Mouse (Mus musculus) gastrocnemius, postnatal 36 days (tissue): ENCODE data around the gene Cldn5. TPM values are rescaled to one million over a fixed set of nuclear protein-coding genes. Genes with fewer than 3 reads are reported as not detected.

Experiments
- DNase-seq, 2 experiments: peaks; one replicate each; pipeline ENCODE4 v3.0.0; 2022
- intact Hi-C: fragments of 180-260 bp; cut with DNase I; formaldehyde crosslinking; loops from one replicate; pipeline ENCODE4 v1.15.1; 2025
- long read RNA-seq, 2 experiments: library from polyadenylated mRNA; stranded (forward); transcript quantifications; one replicate each; pipeline ENCODE4 v2.0.0; 2021
- total RNA-seq, 2 experiments: library from RNA; stranded (reverse); gene quantifications; 2 replicates each; pipeline ENCODE4 v1.2.3; 2021

The Cldn5 gene
- total RNA-seq = 10 to 100 TPM in 1 of 2 experiments, 1 to 10 TPM in 1; 9.5 to 13.5 TPM
- long read RNA-seq, experiment 1, transcript Cldn5-201 (1 exons, 1,416 nt) = major isoform, 40 of 40 reads
- long read RNA-seq, experiment 1, partial matches to known transcripts = 0 of 40 reads
- long read RNA-seq, experiment 1, other reads (novel, unspliced or antisense) = 0 of 40 reads
- long read RNA-seq, experiment 2, transcript Cldn5-201 (1 exons, 1,416 nt) = major isoform, 51 of 53 reads
- long read RNA-seq, experiment 2, partial matches to known transcripts = 0 of 53 reads
- long read RNA-seq, experiment 2, other reads (novel, unspliced or antisense) = 2 of 53 reads

- DNase-seq = peak in 1 of 2 experiments; percentile 50
- intact Hi-C loops = loop anchor here (5.0 kb wide), 1 partner anchor 74 kb away; no protein-coding TSS in a partner anchor
These were observed at the start of gene Cldn5 for GRCm38 (mm10) chr16:18776556-18777100. Cldn5 (plus strand) TSS chr16:18776847.

DNA sequence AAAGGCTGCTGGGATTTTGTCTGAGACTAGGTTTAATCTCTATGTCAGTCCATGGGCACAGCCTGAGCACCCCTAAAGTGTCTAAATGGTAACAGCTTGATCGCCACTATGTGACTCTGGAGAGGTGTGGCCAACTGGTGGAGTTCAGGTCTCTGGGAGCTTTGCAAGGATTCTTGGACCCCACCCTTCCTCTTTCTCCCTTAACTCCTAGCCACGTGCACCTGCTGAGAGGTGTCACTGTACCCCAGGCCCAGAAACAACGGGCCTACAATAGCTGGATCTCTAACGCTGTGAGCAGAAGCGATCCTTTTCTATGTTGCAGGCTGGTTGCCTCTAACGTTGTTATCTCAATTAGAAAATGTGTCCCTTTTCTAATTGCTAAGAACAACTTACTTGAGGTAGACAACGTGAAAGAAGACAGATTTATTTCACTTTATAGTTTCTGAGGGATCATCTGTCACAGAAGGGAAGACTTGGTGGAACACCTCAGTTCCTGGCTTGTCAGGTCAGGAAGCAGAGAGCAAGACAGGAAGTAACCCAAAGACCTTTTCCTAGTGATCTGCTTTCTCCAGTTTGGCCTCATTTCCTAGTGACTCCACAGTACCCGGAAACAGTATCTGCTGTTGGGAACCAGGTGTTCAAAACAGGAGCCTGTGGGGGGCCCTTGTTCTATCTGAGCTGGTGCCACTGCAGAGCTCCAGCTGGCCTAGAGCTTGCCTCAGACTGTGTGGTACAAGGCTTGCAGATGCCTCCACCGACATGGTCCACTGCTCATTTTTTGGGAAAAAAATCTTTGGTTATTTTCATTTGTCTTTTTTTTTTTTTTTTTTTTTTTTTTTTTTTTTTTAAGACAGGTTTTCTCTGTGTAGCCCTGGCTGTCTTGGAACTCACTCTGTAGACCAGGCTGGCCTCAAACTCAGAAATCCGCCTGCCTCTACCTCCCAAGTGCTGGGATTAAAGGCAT lies 48.8 kb upstream of the Cldn5 start:
- DNase-seq = no peak
- intact Hi-C loops = no loop called here

GRCm38 (mm10) chr16:18729185-18729584 lies 47.5 kb upstream of the Cldn5 start:
- DNase-seq = no peak
- intact Hi-C loops = no loop called here

DNA sequence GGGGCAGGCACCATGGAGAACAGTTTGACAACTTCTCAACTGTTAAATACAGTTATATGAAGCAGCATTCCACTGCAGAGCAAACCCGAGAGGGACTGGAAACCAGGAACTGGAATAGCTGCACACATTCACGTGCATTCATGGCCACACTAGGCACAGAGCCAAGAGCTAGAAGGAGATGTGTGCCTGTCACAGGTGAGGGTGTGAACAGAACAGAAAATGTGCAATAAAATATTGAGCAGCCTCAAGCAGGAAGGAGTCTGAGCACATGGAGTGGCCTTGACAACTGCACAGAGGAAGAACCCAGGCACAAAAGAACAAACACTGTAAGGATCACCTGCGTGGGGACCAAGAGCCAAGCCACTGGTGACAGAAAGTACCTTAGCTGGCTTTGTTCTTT lies 46.0 kb upstream of the Cldn5 start:
- DNase-seq = no peak
- intact Hi-C loops = no loop called here

DNA sequence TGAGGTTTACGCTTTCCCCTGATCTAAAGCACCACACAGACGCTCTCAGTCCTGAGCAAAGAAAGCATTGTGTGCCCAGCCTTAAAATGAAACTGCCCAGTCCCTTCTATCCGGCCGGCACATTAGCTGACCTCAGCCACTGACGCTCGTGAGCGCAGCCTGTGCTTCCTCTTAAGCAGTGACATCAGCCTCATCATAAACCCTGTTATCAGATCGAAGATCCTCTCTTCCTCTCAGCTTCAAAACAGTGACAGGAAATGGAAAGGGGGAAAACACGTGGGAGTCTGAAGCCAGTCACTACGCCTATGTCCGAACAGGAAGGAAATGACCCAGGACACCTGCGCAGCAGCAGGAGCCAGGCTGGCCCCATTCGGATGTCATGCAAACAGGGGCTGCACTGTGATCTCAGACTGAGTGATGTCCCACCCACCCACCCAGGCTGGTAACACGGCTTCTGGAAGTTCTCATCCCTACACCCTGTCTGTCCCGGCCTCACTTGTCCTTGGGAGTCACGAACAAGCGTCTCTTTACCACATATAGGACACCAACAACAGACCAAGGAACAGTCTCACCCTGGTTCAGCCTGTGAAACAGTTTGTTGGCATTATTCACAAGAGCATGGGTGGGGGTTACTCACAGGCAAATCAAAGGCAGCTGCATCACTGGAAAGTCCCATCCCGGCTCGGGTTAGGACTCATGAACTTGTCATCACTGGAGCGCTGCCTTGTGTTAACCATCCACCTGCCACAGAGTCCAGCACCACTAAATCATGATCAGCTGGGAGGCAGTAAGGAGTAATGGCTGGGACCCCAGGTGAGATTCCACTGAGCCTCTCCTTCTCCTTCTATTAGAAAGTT lies 43.3 kb upstream of the Cldn5 start:
- intact Hi-C loops = no loop called here
- DNase-seq = no peak

DNA sequence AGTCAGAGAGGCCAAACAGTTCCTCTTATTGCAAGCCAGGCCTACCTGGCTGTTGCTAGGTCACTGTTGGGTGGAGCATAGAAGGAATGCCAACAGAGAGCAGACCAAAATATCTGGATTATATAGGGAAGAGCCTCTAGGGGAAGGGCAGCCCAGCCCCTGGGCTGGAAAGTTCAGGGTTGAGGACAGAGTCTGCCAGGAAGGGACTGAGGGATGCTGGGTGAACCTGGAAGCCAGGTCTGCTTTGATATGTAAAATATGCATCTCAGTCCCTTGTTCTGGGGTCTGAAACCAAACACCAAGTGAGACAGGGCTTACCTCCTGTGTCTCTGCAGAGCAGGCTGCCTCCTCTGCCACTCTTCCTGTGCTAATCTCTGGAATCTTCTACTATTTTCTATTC lies 38.3 kb upstream of the Cldn5 start:
- intact Hi-C loops = no loop called here
- DNase-seq = no peak

DNA sequence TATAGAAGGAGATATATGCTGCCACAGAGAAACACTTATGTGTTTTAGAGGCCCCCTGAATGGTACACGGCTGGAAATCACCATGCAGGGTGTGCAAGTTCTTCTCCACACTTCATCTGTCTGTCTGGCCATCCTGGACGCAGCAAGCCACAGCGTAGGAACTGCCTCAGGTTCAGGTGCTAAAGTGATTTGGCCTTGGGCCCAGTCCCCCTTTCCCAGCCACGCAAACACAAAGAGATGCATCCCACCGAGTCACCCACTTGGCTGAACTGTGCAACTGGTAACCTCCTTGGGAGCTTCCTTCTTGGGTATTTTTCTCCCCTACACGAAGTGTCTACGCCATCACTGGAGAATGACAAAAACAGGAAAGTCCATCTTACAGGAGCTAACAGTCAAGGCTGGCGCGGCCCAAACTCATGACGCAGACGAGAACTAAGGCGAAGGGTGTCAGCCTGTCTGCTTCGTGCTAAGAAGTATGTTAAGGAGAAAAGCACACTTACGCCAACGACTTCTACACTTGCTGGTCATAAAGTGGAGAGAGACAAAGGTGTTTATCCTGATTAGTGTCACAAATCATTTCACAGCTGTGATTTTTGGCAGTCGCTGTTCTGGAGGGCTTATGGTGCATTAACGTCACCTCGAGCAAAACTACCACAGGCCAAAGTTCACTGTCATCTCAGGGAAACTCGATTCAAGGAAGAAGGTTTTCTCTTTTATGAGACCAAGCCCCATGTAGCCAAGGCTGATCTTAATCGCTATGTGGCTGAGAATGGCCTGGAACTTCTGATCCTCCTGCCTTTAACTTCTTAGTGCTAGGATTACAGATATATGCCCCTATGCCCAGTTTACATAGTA lies 30.2 kb upstream of the Cldn5 start:
- intact Hi-C loops = no loop called here

DNA sequence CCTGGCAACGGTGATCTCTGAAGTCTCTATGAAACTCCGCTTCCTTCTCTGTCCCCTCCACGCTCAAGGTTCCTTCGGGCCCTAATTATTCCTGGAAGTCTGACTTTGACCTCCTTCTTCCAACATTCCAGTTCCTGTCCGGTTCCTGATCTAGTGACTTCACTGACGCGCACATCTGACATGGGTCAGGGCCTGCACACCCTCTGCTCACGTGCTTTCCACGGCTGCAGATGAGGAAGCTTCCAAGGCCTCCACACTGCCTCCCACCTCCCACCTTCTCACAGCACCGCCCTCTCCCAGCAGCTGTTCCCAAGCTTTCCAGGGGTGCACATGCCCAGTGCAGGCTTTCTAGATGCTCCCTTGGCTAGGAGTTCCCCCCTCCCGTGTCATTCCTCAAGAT lies 25.5 kb upstream of the Cldn5 start:
- intact Hi-C loops = no loop called here
- DNase-seq = no peak

More for the DNA sequence above, 30.2 kb upstream of the Cldn5 start:
- DNase-seq = peak in 1 of 2 experiments; percentile 21

DNA sequence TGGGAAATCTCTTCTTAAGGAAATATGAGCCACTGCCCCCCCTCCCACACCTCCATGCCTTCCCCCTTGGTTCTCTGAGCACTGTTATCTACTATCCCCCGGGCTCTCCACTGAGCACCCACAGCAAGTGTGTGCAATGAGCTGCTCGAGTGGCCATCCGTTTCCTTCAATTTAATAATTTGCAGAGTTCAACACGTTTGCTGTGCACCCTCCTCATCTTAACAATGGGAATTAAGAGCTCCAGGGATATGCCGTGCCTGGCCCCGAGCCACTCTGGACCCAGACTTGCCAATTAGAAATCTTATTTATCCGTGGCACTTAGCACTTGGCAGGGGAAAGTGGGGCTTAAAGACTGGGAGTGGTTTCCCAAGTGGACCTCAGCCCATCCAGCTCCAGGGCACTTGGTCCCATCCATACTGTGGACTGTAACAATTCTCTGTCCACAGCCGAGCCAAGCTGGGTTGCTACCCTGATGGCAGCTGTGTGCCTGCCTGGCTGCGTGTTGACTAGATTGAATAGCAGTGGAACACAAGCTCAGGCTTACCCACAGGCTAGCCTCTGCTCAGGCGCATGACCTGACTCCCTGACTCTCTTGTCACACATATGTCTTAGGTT lies 24.7 kb upstream of the Cldn5 start:
- intact Hi-C loops = no loop called here
- DNase-seq = no peak

GRCm38 (mm10) chr16:18761734-18762133 lies 14.9 kb upstream of the Cldn5 start:
- intact Hi-C loops = no loop called here
- no peak for DNase-seq

DNA sequence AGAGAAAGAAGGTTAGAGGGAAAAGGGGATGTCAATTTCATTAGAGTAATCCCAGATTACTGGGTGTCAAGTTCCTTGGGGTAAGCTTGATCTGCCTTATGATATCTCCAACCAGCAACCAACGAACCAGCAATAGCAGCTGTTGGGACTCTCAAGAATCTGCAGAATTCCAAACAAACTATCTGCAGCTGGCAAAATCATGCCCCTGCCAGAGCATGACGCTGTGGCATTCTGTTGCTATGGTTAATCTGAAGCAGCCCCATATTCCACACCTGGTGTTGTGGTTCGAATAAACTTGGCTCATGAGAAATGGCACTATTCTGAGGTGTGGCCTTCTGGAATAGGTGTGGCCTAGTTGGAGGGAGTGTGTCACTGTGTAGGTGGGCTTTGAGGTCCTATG lies 13.7 kb upstream of the Cldn5 start:
- intact Hi-C loops = no loop called here
- DNase-seq = no peak

- no peak for DNase-seq
- intact Hi-C loops = no loop called here
These were observed 10.3 kb upstream of the Cldn5 start for GRCm38 (mm10) chr16:18766390-18766789.

DNA sequence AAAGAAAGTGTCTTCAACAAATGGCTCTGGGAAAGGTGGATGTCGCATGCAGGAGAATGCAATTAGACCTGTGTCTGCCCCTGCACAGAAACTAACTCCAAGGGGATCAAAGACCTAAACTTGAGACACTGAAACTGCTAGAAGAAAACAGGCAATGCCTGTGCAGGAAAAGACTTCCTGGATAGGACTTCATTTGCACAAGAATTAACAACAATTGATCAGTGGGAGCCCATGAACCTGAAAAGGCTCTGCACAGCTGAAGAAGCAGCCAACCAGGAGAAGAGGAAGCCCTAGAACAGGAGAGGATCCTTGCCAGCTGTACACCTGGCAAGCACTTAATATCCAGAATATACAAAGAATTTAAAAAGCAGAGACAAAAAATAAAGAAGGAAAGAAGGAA lies 7.1 kb upstream of the Cldn5 start:
- intact Hi-C loops = no loop called here
- DNase-seq = no peak

DNA sequence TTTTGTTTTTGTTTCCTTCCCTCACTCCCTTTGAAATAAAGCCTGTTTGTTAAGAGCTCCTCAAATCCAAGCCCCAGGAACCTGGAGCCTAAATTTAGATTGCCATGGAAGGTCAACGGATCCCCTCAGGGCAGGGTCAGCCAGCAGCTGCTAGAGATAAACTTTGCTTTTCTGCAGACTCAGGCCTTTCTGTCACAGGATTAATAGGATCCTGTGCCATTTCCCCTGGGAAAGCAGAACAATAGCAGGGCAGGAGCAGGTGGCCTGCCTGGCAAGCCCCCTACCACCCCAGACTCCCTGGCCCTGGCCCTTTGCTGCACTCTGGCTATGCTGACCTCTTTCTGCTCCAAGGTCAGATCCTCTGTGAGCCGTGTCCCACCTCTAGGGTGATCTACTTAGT lies 2.7 kb upstream of the Cldn5 start:
- DNase-seq = no peak
- intact Hi-C loops = no loop called here

- intact Hi-C loops = loop anchor here (5.0 kb wide), 1 partner anchor 74 kb away; no protein-coding TSS in a partner anchor
- DNase-seq = no peak
These were observed 759 bp upstream of the Cldn5 start for GRCm38 (mm10) chr16:18775621-18776555.

GRCm38 (mm10) chr16:18777101-18778080 lies 744 bp downstream of the Cldn5 start:
- intact Hi-C loops = loop anchor here (5.0 kb wide), 1 partner anchor 75 kb away; no protein-coding TSS in a partner anchor
- no peak for DNase-seq
